Mouse (Mus musculus): ENCODE measurements around the gene Lrrk1. TPM values are rescaled to one million over a fixed set of nuclear protein-coding genes. Genes with fewer than 3 reads are reported as not detected.

Lrrk1 gene
- polyA plus RNA-seq, 1 experiment from 2014 or later: 5.8 TPM

DNA sequence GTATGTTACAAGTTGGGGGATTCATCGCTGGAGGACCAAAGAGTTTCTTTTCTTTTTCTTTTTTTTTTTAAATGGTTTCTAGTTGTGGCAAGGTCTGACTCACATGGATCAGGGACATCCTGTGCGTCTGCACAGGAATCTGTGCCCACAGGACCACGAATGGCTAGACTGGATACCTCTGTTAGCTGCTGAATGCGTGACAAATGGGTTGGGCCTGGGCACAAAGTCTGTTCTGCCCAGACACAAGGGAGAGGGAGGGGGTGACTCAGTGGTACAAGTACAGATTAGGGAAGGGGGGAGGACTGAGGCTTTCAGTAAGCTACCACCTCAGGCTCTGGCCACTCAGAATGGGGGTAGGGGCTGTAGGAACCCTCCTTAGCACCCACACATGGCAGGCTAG lies 12.4 kb downstream of the Lrrk1 start:
- Histone ChIP-seq H3K4me2 (ENCODE audit: low read depth, severe bottlenecking) (no peak overlapping the region), H3K27ac (replicated peaks; ENCODE audit: low read depth, low read length) (no peak overlapping the region), H3K36me3 (ENCODE audit: control insufficient read depth, insufficient read depth, low read length) (no peaks in the 10 kb centered on the region), H3K4me3 (ENCODE audit: low read depth, low read length) (no peak overlapping the region), H3K27me3 (ENCODE audit: control insufficient read depth, insufficient read depth, low read length) (no peaks in the 10 kb centered on the region), H3K9me3 (ENCODE audit: control insufficient read depth, low read length) (no peaks in the 10 kb centered on the region), H3K4me1 (ENCODE audit: control insufficient read depth, insufficient read depth, low read length) (no peaks in the 10 kb centered on the region), H3K9ac (ENCODE audit: low read length) (no peak overlapping the region)
- 84% methylated on average over 4 of the region's 4 CpGs for WGBS
- no peak for DNase-seq (ENCODE audit: low spot score)
- no peak for ATAC-seq (ENCODE audit: insufficient number of reproducible peaks, low FRiP score, low TSS enrichment, low read depth)

DNA sequence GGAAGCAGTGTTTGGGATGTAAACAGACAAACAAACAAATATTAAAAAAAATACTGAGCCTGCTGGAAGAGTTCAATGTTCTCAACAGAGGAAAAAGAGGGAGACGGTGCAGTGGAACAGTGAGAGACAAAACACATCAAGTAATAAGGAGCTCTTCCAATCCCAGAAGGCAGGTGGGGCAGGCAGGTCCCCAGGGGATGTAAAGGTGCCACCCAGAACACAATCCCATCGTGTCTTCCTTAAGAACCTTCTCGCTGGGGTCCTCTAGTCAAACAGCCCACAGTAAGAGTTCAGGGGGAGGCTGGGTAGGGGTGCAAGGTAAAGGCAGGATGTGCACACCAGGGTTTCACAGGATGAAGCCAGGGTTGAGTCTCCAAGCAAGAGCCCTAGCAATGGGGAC lies 14.8 kb downstream of the Lrrk1 start:
- no peaks in the 10 kb centered on the region for H3K4me1 ChIP-seq (ENCODE audit: control insufficient read depth, insufficient read depth, low read length)
- no peak overlapping the region for H3K9ac ChIP-seq (ENCODE audit: low read length)
- no peak overlapping the region for H3K4me2 ChIP-seq (ENCODE audit: low read depth, severe bottlenecking)
- H3K27ac ChIP-seq (replicated peaks; ENCODE audit: low read depth, low read length): no peak overlapping the region
- no peak for ATAC-seq (ENCODE audit: insufficient number of reproducible peaks, low FRiP score, low TSS enrichment, low read depth)
- no peak overlapping the region for H3K4me3 ChIP-seq (ENCODE audit: low read depth, low read length)
- no peak for DNase-seq (ENCODE audit: low spot score)
- H3K36me3 ChIP-seq (ENCODE audit: control insufficient read depth, insufficient read depth, low read length): no peaks in the 10 kb centered on the region
- no peaks in the 10 kb centered on the region for H3K9me3 ChIP-seq (ENCODE audit: control insufficient read depth, low read length)
- WGBS: 88% methylated on average over 3 of the region's 3 CpGs
- H3K27me3 ChIP-seq (ENCODE audit: control insufficient read depth, insufficient read depth, low read length): no peaks in the 10 kb centered on the region

DNA sequence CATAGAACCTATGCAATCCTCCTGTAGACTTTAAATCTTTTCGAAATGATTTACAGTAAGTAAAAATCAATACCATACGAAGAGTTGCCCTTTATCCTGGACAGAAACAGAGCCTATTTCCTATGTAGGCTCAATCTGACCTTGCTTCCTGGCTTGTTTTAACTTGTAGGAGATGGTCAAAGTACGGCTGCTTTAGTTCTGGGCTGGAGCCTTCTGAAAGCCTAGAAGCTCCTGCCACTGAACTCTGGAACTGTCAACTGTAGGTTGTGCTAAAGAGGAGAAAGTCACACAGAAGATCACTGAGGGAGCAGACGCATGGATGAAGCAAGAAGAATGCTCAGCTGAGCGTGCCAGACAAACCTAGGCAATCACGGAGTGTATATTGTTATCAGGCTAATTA lies 17.2 kb downstream of the Lrrk1 start:
- DNase-seq (ENCODE audit: low spot score) (no peak), ATAC-seq (ENCODE audit: insufficient number of reproducible peaks, low FRiP score, low TSS enrichment, low read depth) (no peak)
- Histone ChIP-seq H3K36me3 (ENCODE audit: control insufficient read depth, insufficient read depth, low read length) (no peaks in the 10 kb centered on the region), H3K27ac (replicated peaks; ENCODE audit: low read depth, low read length) (no peak overlapping the region), H3K9ac (ENCODE audit: low read length) (no peak overlapping the region), H3K27me3 (ENCODE audit: control insufficient read depth, insufficient read depth, low read length) (no peaks in the 10 kb centered on the region), H3K4me1 (ENCODE audit: control insufficient read depth, insufficient read depth, low read length) (no peaks in the 10 kb centered on the region), H3K9me3 (ENCODE audit: control insufficient read depth, low read length) (no peaks in the 10 kb centered on the region), H3K4me2 (ENCODE audit: low read depth, severe bottlenecking) (no peak overlapping the region), H3K4me3 (ENCODE audit: low read depth, low read length) (no peak overlapping the region)
- WGBS: 87% methylated on average over 6 of the region's 6 CpGs

DNA sequence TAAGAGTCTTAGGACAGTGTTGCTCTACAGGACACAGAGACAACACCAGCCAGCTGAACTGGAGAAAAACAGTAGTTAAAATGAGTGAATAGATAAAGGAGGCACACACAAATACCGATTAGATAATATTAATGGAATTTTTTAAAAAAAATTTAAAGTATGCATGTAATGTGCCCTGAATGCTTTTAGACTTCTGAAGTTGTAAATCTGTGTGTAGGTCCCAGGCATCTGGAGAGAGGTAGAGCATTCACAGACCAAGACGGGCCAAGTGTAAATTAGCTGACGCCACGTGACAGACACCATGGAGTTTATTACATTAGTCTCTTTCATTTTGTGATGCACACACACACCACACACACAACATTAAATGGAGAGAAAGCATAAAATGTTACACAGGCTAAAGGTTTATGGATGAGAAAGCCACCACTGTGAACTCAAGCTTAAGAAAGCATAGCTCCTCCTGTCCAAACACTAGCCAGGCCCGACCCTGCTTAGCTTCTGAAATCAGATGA lies 18.2 kb downstream of the Lrrk1 start:
- Histone ChIP-seq H3K27me3 (ENCODE audit: control insufficient read depth, insufficient read depth, low read length) (no peaks in the 10 kb centered on the region), H3K4me2 (ENCODE audit: low read depth, severe bottlenecking) (no peak overlapping the region), H3K27ac (replicated peaks; ENCODE audit: low read depth, low read length) (no peak overlapping the region), H3K4me1 (ENCODE audit: control insufficient read depth, insufficient read depth, low read length) (no peaks in the 10 kb centered on the region), H3K4me3 (ENCODE audit: low read depth, low read length) (no peak overlapping the region), H3K9me3 (ENCODE audit: control insufficient read depth, low read length) (no peaks in the 10 kb centered on the region), H3K9ac (ENCODE audit: low read length) (no peak overlapping the region), H3K36me3 (ENCODE audit: control insufficient read depth, insufficient read depth, low read length) (no peaks in the 10 kb centered on the region)
- no peak for DNase-seq (ENCODE audit: low spot score)
- 70% methylated on average over 5 of the region's 5 CpGs for WGBS
- no peak for ATAC-seq (ENCODE audit: insufficient number of reproducible peaks, low FRiP score, low TSS enrichment, low read depth)

DNA sequence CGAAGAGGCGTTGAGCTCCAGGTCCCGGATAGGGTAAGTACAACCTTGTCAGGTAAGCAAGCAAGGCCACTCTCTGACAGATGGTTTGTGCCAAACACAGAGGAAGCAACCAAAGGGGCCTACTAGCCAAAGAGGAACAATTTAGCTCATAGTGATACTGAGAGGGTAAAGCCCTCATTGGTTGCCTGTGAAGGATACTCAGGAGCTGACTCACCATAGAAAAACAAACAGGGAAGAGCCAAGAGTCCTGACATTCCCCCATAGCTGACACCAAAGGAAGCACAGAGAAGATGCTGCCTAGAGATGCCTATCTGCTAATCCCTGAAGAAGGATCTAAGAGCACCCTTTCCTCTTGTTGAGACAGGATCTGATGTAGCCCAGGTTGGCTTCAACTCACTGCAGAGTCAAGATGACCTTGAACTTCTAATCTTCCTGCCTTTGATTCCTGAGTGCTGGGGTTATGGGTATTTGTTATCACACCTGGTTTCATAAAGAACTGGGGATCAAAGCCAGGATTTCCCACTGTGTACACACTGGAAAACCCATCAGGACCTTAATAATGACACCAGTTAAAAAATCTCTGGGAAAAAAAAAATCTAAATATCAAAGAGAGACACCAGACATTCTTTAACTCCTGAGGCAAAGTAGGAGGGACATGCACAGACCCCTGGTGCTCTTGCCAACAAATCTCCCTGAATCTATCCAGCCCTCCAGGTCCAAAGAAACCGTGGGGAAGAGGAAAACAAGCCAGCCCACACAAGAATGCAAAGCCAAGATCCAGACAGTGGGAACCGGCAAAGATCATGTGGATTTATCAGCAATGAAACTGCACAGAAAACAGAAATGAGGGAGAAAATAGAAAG lies 18.8 kb downstream of the Lrrk1 start:
- H3K27me3 ChIP-seq (ENCODE audit: control insufficient read depth, insufficient read depth, low read length): no peaks in the 10 kb centered on the region
- no peak for DNase-seq (ENCODE audit: low spot score)
- H3K4me1 ChIP-seq (ENCODE audit: control insufficient read depth, insufficient read depth, low read length): no peaks in the 10 kb centered on the region
- H3K36me3 ChIP-seq (ENCODE audit: control insufficient read depth, insufficient read depth, low read length): no peaks in the 10 kb centered on the region
- no peak overlapping the region for H3K4me3 ChIP-seq (ENCODE audit: low read depth, low read length)
- no peak overlapping the region for H3K9ac ChIP-seq (ENCODE audit: low read length)
- no peak overlapping the region for H3K27ac ChIP-seq (replicated peaks; ENCODE audit: low read depth, low read length)
- no peak for ATAC-seq (ENCODE audit: insufficient number of reproducible peaks, low FRiP score, low TSS enrichment, low read depth)
- 75% methylated on average over 5 of the region's 5 CpGs for WGBS
- no peaks in the 10 kb centered on the region for H3K9me3 ChIP-seq (ENCODE audit: control insufficient read depth, low read length)
- no peak overlapping the region for H3K4me2 ChIP-seq (ENCODE audit: low read depth, severe bottlenecking)

DNA sequence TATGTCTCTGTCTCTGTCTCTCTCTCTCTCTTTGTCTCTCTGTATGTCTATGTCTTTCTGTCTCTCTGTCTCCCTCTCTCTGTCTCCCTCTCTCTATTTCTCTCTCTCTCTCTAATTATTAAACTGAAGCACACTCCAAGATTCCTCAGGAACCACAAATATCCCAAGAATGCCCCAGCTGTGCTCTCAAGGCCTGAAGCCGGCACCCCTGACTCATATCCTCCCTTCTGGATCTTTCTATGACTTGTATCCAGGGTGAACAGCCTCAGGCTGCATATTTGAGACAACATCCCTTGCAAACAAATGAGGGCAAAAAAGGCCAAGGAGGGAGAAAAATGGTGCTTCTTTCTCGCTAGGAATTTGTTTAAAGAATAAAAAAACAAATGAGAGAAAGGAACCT lies 22.2 kb downstream of the Lrrk1 start, which contains the start of gene Gm10974:
Gene Gm10974, plus strand, starts transcription at position 2 of the 400 bp plus-strand sequence.
- DNase-seq (ENCODE audit: low spot score): no peak
- no peak for ATAC-seq (ENCODE audit: insufficient number of reproducible peaks, low FRiP score, low TSS enrichment, low read depth)
- no peak within 1 kb of the TSS for H3K27ac ChIP-seq (replicated peaks; ENCODE audit: low read depth, low read length)

DNA sequence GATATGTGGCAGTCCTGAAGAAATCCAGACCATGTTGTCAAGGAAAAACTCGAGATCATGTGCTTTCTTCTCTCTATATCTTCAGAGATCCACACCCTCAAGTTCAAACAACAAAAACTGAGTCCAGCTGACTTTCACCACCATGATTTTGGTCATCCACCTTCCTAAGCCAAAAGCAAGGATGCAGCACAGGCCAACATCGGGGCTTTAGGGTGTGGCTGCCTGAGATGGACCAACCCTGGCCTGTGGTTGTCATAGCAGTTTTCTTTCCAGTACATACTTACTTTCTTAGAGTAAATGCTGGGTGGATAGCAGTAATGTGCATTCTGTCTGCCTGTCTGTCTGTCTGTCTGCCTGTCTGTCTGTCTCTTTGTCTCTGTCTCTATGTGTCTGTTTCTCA lies 22.7 kb downstream of the Lrrk1 start:
- 84% methylated on average over 2 of the region's 2 CpGs for whole genome bisulfite sequencing
- ATAC-seq (ENCODE audit: insufficient number of reproducible peaks, low FRiP score, low TSS enrichment, low read depth) (no peak), DNase-seq (ENCODE audit: low spot score) (no peak)
- Histone ChIP-seq H3K4me2 (ENCODE audit: low read depth, severe bottlenecking) (no peak overlapping the region), H3K27ac (replicated peaks; ENCODE audit: low read depth, low read length) (no peak overlapping the region), H3K27me3 (ENCODE audit: control insufficient read depth, insufficient read depth, low read length) (no peaks in the 10 kb centered on the region), H3K9ac (ENCODE audit: low read length) (no peak overlapping the region), H3K36me3 (ENCODE audit: control insufficient read depth, insufficient read depth, low read length) (no peaks in the 10 kb centered on the region), H3K4me3 (ENCODE audit: low read depth, low read length) (no peak overlapping the region), H3K9me3 (ENCODE audit: control insufficient read depth, low read length) (no peaks in the 10 kb centered on the region), H3K4me1 (ENCODE audit: control insufficient read depth, insufficient read depth, low read length) (no peaks in the 10 kb centered on the region)

More for the DNA sequence above, 22.2 kb downstream of the Lrrk1 start, which contains the start of gene Gm10974:
- no peak within 1 kb of the TSS for H3K9ac ChIP-seq (ENCODE audit: low read length)
- 69% methylated on average over 2 of the region's 2 CpGs for WGBS
- no peaks in the 10 kb centered on the region for H3K9me3 ChIP-seq (ENCODE audit: control insufficient read depth, low read length)
- H3K27me3 ChIP-seq (ENCODE audit: control insufficient read depth, insufficient read depth, low read length): no peaks in the 10 kb centered on the region
- H3K4me2 ChIP-seq (ENCODE audit: low read depth, severe bottlenecking): no peak within 1 kb of the TSS
- no peaks in the 10 kb centered on the region for H3K4me1 ChIP-seq (ENCODE audit: control insufficient read depth, insufficient read depth, low read length)
- no peaks in the 10 kb centered on the region for H3K36me3 ChIP-seq (ENCODE audit: control insufficient read depth, insufficient read depth, low read length)
- no peak within 1 kb of the TSS for H3K4me3 ChIP-seq (ENCODE audit: low read depth, low read length)

DNA sequence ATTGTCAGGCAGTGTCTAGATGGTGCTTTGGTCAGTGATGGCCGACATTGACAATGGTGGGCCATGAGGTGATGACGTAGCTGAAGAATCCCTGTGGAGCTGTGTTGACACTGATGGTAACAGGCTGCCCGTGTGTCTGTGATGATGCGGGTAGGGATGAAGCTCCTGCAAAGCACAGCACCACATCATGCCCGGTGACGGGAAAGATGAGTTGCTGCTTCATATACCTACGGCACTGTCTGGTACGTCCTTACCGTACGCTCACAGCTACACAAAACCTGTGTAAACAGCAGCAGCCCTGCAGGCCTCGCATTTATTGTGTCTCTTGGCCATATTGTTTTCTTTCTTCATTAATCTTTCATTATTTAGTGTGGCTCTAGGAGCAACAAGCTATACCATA lies 23.7 kb downstream of the Lrrk1 start:
- WGBS: 95% methylated on average over 11 of the region's 11 CpGs
- no peaks in the 10 kb centered on the region for H3K9me3 ChIP-seq (ENCODE audit: control insufficient read depth, low read length)

More for the DNA sequence above, 23.7 kb downstream of the Lrrk1 start:
- Histone ChIP-seq H3K9ac (ENCODE audit: low read length) (no peak overlapping the region), H3K4me2 (ENCODE audit: low read depth, severe bottlenecking) (no peak overlapping the region), H3K27me3 (ENCODE audit: control insufficient read depth, insufficient read depth, low read length) (no peaks in the 10 kb centered on the region), H3K36me3 (ENCODE audit: control insufficient read depth, insufficient read depth, low read length) (no peaks in the 10 kb centered on the region), H3K4me1 (ENCODE audit: control insufficient read depth, insufficient read depth, low read length) (no peaks in the 10 kb centered on the region), H3K27ac (replicated peaks; ENCODE audit: low read depth, low read length) (no peak overlapping the region), H3K4me3 (ENCODE audit: low read depth, low read length) (no peak overlapping the region)
- no peak for ATAC-seq (ENCODE audit: insufficient number of reproducible peaks, low FRiP score, low TSS enrichment, low read depth)
- no peak for DNase-seq (ENCODE audit: low spot score)
